Mouse (Mus musculus): ENCODE measurements at regions not wholly inside any gene's neighbourhood (a gene's known extent, or its start where the extent isn't known, plus 50 kb on each side); places are given as distances from the start of the nearest gene placed in this dataset.

- no peak for TF ChIP-seq POLR2A (IDR thresholded peaks at IDR 0.05; ENCODE audit: low read depth, low read length)
- no peak for TF ChIP-seq CTCF (IDR thresholded peaks at IDR 0.05; ENCODE audit: extremely low read depth, insufficient read depth, insufficient read length, insufficient replicate concordance)
These were observed 175.4 kb upstream of the Plxnc1 start for GRCm38 (mm10) chr10:95120007-95120406.
